Mouse (Mus musculus): Measurements from ENCODE around the gene Pls3.

Gene Pls3

GRCm38 (mm10) chrX:75874332-75875291, at the start of gene Pls3:
Pls3 (minus strand) TSS chrX:75875182.
- peak; percentile 88 for DNase-seq (ENCODE audit: low read depth, low spot score)

- no peak for DNase-seq (ENCODE audit: low read depth, low spot score)
Observed at GRCm38 (mm10) chrX:75895716-75896115, 20.7 kb upstream of the Pls3 start.

GRCm38 (mm10) chrX:75875566-75875965, 584 bp upstream of the Pls3 start:
- DNase-seq (ENCODE audit: low read depth, low spot score): peak; percentile 32

- peak; percentile 55 for DNase-seq (ENCODE audit: low read depth, low spot score)
Observed at GRCm38 (mm10) chrX:75873813-75874212, 1.2 kb downstream of the Pls3 start.

- no peak for DNase-seq (ENCODE audit: low read depth, low spot score)
Observed at GRCm38 (mm10) chrX:75873253-75873652, 1.7 kb downstream of the Pls3 start.

- DNase-seq (ENCODE audit: low read depth, low spot score): peak; percentile 27
Observed at GRCm38 (mm10) chrX:75871855-75872254, 3.1 kb downstream of the Pls3 start.

- no peak for DNase-seq (ENCODE audit: low read depth, low spot score)
Observed at GRCm38 (mm10) chrX:75861715-75862114, 13.3 kb downstream of the Pls3 start.

GRCm38 (mm10) chrX:75854294-75854693, 20.7 kb downstream of the Pls3 start:
- no peak for DNase-seq (ENCODE audit: low read depth, low spot score)

GRCm38 (mm10) chrX:75844290-75844689, 30.7 kb downstream of the Pls3 start:
- DNase-seq (ENCODE audit: low read depth, low spot score): no peak

GRCm38 (mm10) chrX:75842835-75843234, 32.1 kb downstream of the Pls3 start:
- DNase-seq (ENCODE audit: low read depth, low spot score): no peak

- DNase-seq (ENCODE audit: low read depth, low spot score): no peak
Observed at GRCm38 (mm10) chrX:75842120-75842519, 32.9 kb downstream of the Pls3 start.

- DNase-seq (ENCODE audit: low read depth, low spot score): no peak
Observed at GRCm38 (mm10) chrX:75840263-75840662, 34.7 kb downstream of the Pls3 start.

GRCm38 (mm10) chrX:75834836-75835235, 40.1 kb downstream of the Pls3 start:
- DNase-seq (ENCODE audit: low read depth, low spot score): no peak

- DNase-seq (ENCODE audit: low read depth, low spot score): no peak
Observed at GRCm38 (mm10) chrX:75834286-75834685, 40.7 kb downstream of the Pls3 start.

GRCm38 (mm10) chrX:75833006-75833641, 41.9 kb downstream of the Pls3 start:
- DNase-seq (ENCODE audit: low read depth, low spot score): no peak

GRCm38 (mm10) chrX:75829867-75830255, 45.1 kb downstream of the Pls3 start:
- no peak for DNase-seq (ENCODE audit: low read depth, low spot score)

GRCm38 (mm10) chrX:75829240-75829866, 45.6 kb downstream of the Pls3 start:
- no peak for DNase-seq (ENCODE audit: low read depth, low spot score)

GRCm38 (mm10) chrX:75818647-75819271, 56.2 kb downstream of the Pls3 start:
- no peak for DNase-seq (ENCODE audit: low read depth, low spot score)

- DNase-seq (ENCODE audit: low read depth, low spot score): peak; percentile 6
Observed at GRCm38 (mm10) chrX:75814958-75815357, 60.0 kb downstream of the Pls3 start.

- DNase-seq (ENCODE audit: low read depth, low spot score): no peak
Observed at GRCm38 (mm10) chrX:75814123-75814522, 60.9 kb downstream of the Pls3 start.

GRCm38 (mm10) chrX:75796583-75796982, 78.4 kb downstream of the Pls3 start:
- DNase-seq (ENCODE audit: low read depth, low spot score): peak; percentile 24

- DNase-seq (ENCODE audit: low read depth, low spot score): no peak
Observed at GRCm38 (mm10) chrX:75779796-75780195, 95.2 kb downstream of the Pls3 start.

Data from A20 (cell line).